Mouse (Mus musculus) mouse trophoblast stem cell (cell line): Measurements from ENCODE around the gene Nrap.
"Not testable (repeated sequence)": the region's sequence is repeated elsewhere in the genome, so short reads cannot be mapped to it uniquely, and the experiment has no call there.

ENCODE experiments used
- in situ Hi-C, 2 experiments: fragments of 300-500 bp; cut with MseI, MboI; formaldehyde crosslinking; loops; 2 replicates in 1 of 2; 3 replicates in 1 of 2; pipeline ENCODE4 v1.15.1; 2025

The Nrap gene

GRCm38 (mm10) chr19:56389879-56390278 lies at the start of gene Nrap:
Nrap (minus strand) TSS chr19:56390037.
- in situ Hi-C loops, result no loop called here

GRCm38 (mm10) chr19:56439072-56439434 lies 49.2 kb upstream of the Nrap start:
- in situ Hi-C loops, result no loop called here

GRCm38 (mm10) chr19:56438357-56439071 lies 48.7 kb upstream of the Nrap start:
- in situ Hi-C loops, result no loop called here

- in situ Hi-C loops, result no loop called here
Observed at GRCm38 (mm10) chr19:56436380-56436779, 46.5 kb upstream of the Nrap start.

- in situ Hi-C loops, result no loop called here
Observed at GRCm38 (mm10) chr19:56433581-56433980, 43.7 kb upstream of the Nrap start.

DNA sequence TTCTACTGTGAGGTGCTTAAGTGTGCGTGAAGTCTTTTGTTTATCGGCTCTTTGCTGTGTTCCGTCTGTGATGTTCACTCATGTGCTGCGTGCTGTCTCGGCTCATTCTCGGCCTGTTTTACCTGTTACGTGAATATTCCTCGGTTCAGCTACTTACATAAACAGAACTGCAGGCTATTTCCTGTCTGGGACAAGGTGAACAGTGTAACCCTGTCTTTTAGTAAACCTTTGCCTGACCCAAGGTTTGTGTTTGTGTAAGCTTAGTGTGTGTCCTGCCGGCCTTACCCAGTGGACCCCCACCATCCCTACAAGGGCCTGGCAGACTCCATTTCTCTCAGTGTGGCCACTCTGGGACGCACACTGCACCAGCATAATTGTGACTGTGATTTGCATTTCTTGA lies 42.9 kb upstream of the Nrap start:
- in situ Hi-C loops, result no loop called here

- in situ Hi-C loops, result no loop called here
Observed at GRCm38 (mm10) chr19:56430369-56430768, 40.5 kb upstream of the Nrap start.

GRCm38 (mm10) chr19:56425492-56425891 lies 35.7 kb upstream of the Nrap start:
- in situ Hi-C loops, result no loop called here

- in situ Hi-C loops, result no loop called here
Observed at GRCm38 (mm10) chr19:56424606-56425395, 35.0 kb upstream of the Nrap start.

DNA sequence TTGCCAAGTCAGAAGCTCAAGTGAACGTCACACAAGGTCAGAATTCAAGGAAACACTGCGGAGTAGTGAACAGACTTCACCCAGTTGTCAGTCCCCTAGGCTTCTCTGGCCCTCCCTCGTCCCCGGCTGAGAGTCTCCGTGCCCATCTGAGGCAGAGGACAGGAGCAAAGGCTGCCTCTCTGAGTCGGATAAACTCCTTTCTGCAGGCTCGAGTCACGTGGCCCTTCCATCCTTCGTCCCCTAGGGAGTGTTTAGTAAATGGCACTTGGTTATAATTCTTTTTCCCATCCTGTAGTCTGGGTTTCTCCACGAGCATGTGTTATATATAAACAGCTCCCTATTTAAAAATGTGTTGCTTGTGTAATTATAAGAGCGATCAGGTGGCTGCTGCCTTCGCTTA lies 33.5 kb upstream of the Nrap start:
- in situ Hi-C loops, result no loop called here

DNA sequence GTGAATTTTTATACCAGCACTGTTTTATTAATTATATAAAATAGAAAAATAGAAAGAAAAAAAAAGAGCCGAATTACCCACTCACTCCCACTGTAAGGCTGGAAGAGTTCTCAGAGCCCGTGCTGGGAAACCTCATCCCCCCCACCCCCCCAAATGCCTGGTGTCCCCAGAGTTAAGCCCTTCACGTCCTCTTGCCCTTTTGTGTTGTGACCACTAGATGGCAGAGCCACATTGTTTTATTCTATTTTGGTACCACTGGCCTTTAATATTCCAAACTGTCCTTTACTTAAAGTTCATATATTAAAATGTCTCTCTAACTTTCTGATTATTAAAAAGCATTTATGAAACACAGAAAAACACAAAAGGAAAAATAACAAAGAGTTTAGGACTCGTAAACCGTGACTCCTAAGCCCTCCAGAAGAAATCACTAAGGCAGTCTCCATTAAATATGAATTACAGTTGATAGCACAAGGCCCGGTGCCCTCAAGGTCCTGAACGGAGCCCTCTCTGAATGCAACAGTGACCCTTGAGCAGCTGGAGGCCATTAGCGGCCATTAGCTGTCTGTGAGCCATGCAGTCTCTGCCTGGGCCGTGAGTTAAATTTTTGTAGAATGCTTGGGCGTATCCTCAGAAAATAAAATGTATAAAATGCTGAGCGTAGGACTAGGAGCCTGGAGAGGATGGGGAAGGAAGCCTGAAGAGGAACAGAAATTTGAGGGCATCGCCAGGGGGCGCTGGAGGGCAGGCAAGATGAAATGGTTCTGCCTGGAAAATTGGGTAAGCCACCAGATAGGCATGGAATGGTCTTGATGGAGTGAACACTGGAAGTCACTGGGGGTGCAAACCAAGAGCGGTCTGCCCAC lies 32.9 kb upstream of the Nrap start:
- in situ Hi-C loops, result no loop called here

DNA sequence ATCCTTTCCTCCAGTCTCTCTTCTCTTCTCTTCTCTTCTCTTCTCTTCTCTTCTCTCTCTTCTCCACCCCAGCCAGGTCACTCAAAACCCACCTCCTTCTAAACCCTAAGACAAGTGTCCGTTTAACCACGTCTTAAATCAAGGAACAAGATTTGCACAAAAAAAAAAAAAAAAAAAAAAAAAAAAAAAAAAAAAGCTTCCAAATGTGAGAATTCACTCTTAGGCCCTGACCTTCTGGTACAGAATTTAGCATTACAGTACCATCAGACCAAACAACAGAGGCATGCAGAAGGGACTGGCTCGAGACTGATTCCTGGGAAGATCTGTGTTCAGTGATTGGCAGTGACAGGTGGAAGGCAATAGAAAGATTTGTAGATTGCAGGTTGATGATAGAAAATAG lies 30.5 kb upstream of the Nrap start:
- in situ Hi-C loops, result no loop called here

DNA sequence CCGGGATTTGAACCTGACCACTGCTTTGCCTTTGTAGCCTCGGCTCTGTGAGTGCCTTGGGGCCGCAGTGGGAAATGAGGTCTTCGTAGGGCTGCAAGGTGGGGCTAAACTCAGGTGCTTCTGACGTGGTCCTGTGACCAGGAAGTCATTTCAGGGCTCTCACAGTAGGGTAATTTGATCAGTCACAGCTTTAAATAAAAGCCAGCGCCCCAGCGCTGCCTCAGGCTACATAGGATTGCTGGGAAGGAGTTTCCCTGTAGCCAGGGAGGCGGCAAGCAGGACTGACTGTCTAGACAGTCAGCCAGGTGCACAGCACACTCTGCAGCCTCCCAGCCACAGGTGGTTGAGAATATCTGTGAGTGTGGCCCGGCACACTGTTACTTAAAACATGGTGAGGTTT lies 29.6 kb upstream of the Nrap start:
- in situ Hi-C loops, result no loop called here

DNA sequence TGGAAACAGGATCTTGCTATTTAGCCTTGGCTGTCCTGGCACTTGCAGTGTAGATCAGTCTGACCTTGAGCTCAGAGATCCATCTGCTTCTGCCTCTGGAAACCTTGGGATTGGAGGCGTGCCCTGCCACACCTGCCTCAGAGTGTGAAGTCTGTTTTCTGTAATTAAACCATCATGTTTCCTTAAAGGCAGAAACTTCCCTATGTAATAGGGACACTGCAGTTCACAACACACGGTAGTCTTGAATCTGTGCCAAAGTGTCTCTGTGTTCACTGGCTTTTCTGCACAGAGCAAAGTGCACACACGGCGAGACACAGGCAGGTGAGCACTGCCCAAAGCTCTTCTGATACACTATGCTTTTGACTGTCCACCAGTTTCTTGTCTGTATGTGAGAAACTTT lies 28.6 kb upstream of the Nrap start:
- in situ Hi-C loops, result no loop called here

DNA sequence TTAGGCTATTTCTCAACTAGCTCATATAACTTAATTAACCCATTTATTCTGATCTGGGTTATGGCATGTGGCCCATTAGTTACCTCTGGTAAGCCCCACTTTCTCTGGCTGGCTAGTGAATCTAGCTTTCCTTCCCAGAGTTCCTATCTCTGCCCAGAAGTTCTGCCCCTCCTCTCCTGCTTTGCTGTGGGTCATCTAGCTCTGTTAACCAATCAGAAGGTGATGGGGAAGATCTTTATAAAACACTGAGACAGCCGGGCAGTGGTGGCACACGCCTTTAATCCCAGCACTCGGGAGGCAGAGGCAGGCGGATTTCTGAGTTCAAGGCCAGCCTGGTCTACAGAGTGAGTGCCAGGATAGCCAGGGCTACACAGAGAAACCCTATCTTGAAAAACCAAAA lies 20.0 kb upstream of the Nrap start:
- in situ Hi-C loops, result not testable (repeated sequence)

DNA sequence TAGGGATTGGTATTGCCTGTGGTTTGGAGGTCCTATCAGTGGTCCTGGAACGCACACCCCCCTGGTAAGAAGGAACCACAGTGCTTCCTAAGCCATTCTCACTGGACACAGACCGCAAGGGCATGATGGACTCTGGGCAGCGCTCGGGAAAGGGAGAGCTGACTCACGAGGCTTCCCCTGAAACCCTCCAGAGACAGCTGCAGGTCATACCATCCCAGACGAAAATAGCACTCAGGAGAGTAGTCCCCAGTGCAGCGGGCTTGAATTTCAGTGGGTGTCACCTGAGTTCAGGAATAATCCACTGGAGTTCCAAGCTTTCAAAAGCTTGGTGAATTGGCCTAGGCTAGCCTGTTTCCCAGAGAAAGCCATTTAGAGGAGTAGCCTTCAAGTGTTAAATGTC lies 16.7 kb upstream of the Nrap start:
- in situ Hi-C loops, result no loop called here

DNA sequence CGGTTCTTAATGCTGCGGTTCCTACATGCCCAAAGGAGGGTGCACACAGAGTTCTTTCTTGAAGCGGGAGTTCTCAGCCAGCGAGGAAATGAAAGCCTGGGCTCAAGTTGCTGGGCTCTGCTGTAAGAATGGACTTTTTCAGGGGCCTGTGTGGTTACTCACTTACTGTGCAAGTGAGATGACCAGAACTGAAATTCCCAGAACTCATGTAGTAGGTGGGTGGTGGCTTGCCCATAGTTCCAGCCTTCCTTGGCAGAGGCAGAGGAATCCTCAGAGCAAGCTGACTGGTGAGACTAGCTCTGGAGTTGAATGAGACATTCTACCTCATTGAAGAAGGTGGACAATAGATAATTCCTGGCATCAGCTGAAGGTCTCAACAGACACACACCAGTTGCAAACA lies 16.0 kb upstream of the Nrap start:
- in situ Hi-C loops, result no loop called here

GRCm38 (mm10) chr19:56401864-56402263 lies 12.0 kb upstream of the Nrap start:
- in situ Hi-C loops, result no loop called here

- in situ Hi-C loops, result no loop called here
Observed at GRCm38 (mm10) chr19:56400200-56400599, 10.4 kb upstream of the Nrap start.

- in situ Hi-C loops, result no loop called here
Observed at GRCm38 (mm10) chr19:56398528-56398795, 8.6 kb upstream of the Nrap start.

GRCm38 (mm10) chr19:56397663-56398527 lies 8.1 kb upstream of the Nrap start:
- in situ Hi-C loops, result no loop called here
